Mouse (Mus musculus) forebrain, postnatal 0 days (tissue): Measurements from ENCODE around the gene Ms4a18. TPM values are rescaled to one million over a fixed set of nuclear protein-coding genes. Genes with fewer than 3 reads are reported as not detected.

Source experiments
- ATAC-seq: fragments of 200-750 bp; cut with Nextera tagmentation; 2 replicates; pipeline ENCODE4 v1.8.0; 2017; ENCODE audit warnings: mild to moderate bottlenecking, moderate library complexity
- DNase-seq: peaks from one replicate; pipeline ENCODE4 v3.0.0-alpha.2; 2015
- H3K27ac ChIP-seq: fragments of 300-500 bp; sonication (generic); 2 replicates; pipeline ENCODE4 v1.5.1; 2014; ENCODE audit warnings: low read depth, mild to moderate bottlenecking, antibody characterized with exemption, low read length, moderate library complexity, mixed read lengths
- H3K27me3 ChIP-seq: fragments of 300-500 bp; sonication (generic); 2 replicates; pipeline ENCODE4 v1.6.1; 2014; ENCODE audit warnings: mild to moderate bottlenecking, low read length, mixed read lengths; ENCODE audit not compliant: insufficient read depth
- H3K36me3 ChIP-seq: fragments of 300-500 bp; sonication (generic); 2 replicates; pipeline ENCODE4 v1.6.1; 2014; ENCODE audit warnings: mild to moderate bottlenecking, moderate library complexity; ENCODE audit not compliant: insufficient read depth
- H3K4me1 ChIP-seq: fragments of 300-500 bp; sonication (generic); 2 replicates; pipeline ENCODE4 v1.6.1; 2014; ENCODE audit warnings: antibody characterized with exemption; ENCODE audit not compliant: insufficient read depth
- H3K4me2 ChIP-seq: fragments of 300-500 bp; sonication (generic); 2 replicates; pipeline ENCODE4 v1.6.1; 2014; ENCODE audit warnings: low read depth, mild to moderate bottlenecking, moderate library complexity
- H3K4me3 ChIP-seq: fragments of 300-500 bp; sonication (generic); 2 replicates; pipeline ENCODE4 v1.5.1; 2014; ENCODE audit warnings: low read depth, low read length, mixed read lengths
- H3K9ac ChIP-seq: fragments of 300-500 bp; sonication (generic); 2 replicates; pipeline ENCODE4 v1.6.1; 2014; ENCODE audit warnings: mild to moderate bottlenecking
- H3K9me3 ChIP-seq: fragments of 300-500 bp; sonication (generic); 2 replicates; pipeline ENCODE4 v1.6.1; 2016; ENCODE audit warnings: low read length
- CTCF ChIP-seq: sonication (generic); IDR thresholded peaks from 2 replicates; pipeline ENCODE4 v1.5.1; 2016; ENCODE audit warnings: antibody characterized with exemption, control low read depth, low read depth
- WGBS: fragments of 180-500 bp; shearing (Covaris S2); extraction: QIAGEN DNeasy Blood & Tissue Kit; methylation state at CpG from one replicate; pipeline ENCODE4 v1.1.7; 2014; 5-methylcytosine and 5-hydroxymethylcytosine counted together
- polyA plus RNA-seq: library from polyadenylated mRNA; unstranded; fragments of >200 nt; fragmentation: Nextera tagmentation; extraction: Ambion mirVana; gene quantifications from 2 replicates; pipeline ENCODE4 v1.2.1, GENCODE M21; 2015
- total RNA-seq: library from RNA; depleted of rRNA; stranded (reverse); fragments of >200 nt; gene quantifications from 2 replicates; pipeline ENCODE4 v1.2.3, GENCODE M21; 2014

The Ms4a18 gene
- total and polyA plus RNA-seq, 2 experiments from 2014 or later = not detected

DNA sequence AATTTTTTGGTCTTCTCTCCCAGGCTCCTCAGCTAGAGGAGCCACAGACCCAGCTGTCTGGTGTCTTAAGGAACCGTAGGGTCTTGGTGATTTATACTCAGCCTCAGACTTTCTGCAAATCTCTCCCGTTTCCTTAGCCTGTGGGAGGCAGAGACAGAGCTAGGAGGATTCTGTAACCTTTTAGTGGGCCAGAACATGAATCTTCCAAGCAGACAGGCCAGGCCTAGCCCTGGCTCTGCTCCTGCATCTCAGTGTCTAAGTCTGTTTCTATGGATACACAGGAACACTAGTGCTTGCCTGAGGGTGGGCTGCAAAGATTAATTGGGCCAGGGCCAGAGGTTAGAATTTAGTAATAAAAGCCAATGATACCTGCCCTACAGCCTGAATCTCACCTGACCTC, 44.6 kb downstream of the Ms4a18 start:
- no peak for TF ChIP-seq CTCF
- Histone ChIP-seq H3K9ac (no peak overlapping the region), H3K4me3 (no peak overlapping the region), H3K36me3 (no peaks in the 10 kb centered on the region), H3K27ac (no peak overlapping the region), H3K4me1 (no peaks in the 10 kb centered on the region), H3K4me2 (no peak overlapping the region), H3K27me3 (no peaks in the 10 kb centered on the region), H3K9me3 (no peaks in the 10 kb centered on the region)
- ATAC-seq (no peak), DNase-seq (no peak)
- WGBS = 62% methylated on average over 2 of the region's 2 CpGs

DNA sequence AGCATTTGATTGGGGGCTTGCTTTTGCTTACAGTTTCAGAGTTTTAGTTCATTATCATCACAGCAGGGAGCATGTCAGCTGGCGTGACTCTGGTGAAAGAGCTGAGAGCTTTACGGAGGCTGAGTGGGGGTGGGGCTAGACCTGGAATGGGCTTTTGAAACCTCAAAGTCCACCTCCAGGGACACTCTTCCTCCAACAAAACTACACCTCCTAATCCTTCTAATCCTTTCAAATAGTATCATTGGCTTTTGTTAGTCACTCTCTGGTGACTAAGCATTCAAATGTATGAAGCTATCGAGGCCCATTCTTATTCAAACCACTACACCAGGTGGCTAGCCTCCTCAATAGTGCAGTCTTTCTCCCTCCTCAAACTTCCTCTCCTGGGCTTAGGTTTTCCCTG, 45.2 kb downstream of the Ms4a18 start:
- no peak overlapping the region for H3K9ac ChIP-seq
- no peaks in the 10 kb centered on the region for H3K9me3 ChIP-seq
- no peak overlapping the region for H3K4me3 ChIP-seq
- no peak for TF ChIP-seq CTCF
- H3K27ac ChIP-seq = no peak overlapping the region
- DNase-seq (no peak), ATAC-seq (no peak)
- no peaks in the 10 kb centered on the region for H3K36me3 ChIP-seq
- WGBS = 25% methylated on average over 3 of the region's 3 CpGs
- H3K4me2 ChIP-seq = no peak overlapping the region
- no peaks in the 10 kb centered on the region for H3K27me3 ChIP-seq
- no peaks in the 10 kb centered on the region for H3K4me1 ChIP-seq

- Histone ChIP-seq H3K9me3 (no peaks in the 10 kb centered on the region), H3K27ac (no peak overlapping the region), H3K9ac (no peak overlapping the region), H3K4me1 (no peaks in the 10 kb centered on the region), H3K36me3 (no peaks in the 10 kb centered on the region), H3K4me3 (no peak overlapping the region), H3K4me2 (no peak overlapping the region), H3K27me3 (no peaks in the 10 kb centered on the region)
- 82% methylated on average over 3 of the region's 3 CpGs for WGBS
- ATAC-seq (no peak), DNase-seq (no peak)
- no peak for TF ChIP-seq CTCF
Measured at GRCm38 (mm10) chr19:10970457-10970856, 47.4 kb downstream of the Ms4a18 start.

DNA sequence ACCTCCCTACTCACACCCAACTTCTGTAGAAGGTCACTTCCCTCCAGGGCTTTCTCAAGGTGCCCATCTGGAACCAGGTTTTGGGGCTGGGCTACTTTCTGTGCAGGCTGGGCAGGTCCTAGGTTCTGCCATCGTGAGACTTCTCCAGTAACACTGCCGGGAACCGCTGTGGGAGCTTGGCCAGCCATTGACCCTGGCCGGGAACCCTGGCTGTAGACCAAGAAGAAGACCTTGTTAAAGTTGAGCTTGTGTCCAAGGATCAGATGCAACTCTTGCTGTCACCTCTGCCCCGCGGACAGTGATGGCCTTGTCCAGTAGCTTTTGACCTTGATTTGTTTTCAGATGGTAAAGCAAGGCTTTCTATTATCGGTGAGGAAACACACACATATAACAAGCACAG, 49.3 kb downstream of the Ms4a18 start:
- no peak overlapping the region for H3K9ac ChIP-seq
- no peak overlapping the region for H3K4me3 ChIP-seq
- no peak overlapping the region for H3K27ac ChIP-seq
- H3K36me3 ChIP-seq = no peaks in the 10 kb centered on the region
- no peak for ATAC-seq
- 93% methylated on average over 7 of the region's 7 CpGs for WGBS
- no peak overlapping the region for H3K4me2 ChIP-seq
- H3K9me3 ChIP-seq = no peaks in the 10 kb centered on the region
- no peak for TF ChIP-seq CTCF
- no peaks in the 10 kb centered on the region for H3K27me3 ChIP-seq
- H3K4me1 ChIP-seq = no peaks in the 10 kb centered on the region
- DNase-seq = no peak

- Histone ChIP-seq H3K27me3 (no peaks in the 10 kb centered on the region), H3K36me3 (no peaks in the 10 kb centered on the region), H3K9ac (no peak overlapping the region), H3K4me1 (no peaks in the 10 kb centered on the region), H3K4me2 (no peak overlapping the region), H3K27ac (no peak overlapping the region), H3K4me3 (no peak overlapping the region), H3K9me3 (no peaks in the 10 kb centered on the region)
- DNase-seq = no peak
- WGBS = 91% methylated on average over 7 of the region's 7 CpGs
- TF ChIP-seq CTCF = no peak
- no peak for ATAC-seq
Measured at GRCm38 (mm10) chr19:10965721-10966120, 52.1 kb downstream of the Ms4a18 start.

DNA sequence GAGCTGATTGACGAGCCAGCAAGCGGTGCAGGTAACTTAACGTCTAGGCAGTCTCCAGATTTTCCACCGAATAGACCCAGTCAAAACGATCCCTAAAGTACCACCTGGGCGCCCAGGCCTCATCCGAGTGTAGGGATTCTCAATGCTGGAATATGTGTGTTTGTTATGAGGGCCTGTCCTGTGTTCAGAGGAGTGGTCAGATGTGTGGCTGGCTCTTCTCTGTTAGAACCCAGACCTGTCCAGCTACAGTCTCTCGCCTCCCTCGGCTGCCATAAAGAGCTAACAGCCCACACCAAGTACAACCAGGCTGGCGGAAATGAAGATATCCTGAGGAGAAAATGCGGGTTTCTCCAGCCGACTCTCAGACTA, 57.9 kb downstream of the Ms4a18 start:
- ATAC-seq = no peak; the same call in 1 of the 2 replicates
- Histone ChIP-seq H3K4me1 (no peaks in the 10 kb centered on the region), H3K27ac (no peak overlapping the region), H3K9me3 (no peaks in the 10 kb centered on the region), H3K27me3 (no peaks in the 10 kb centered on the region), H3K9ac (peak overlapping the region; percentile 10; the same call in 1 of the 2 replicates), H3K4me3 (no peak overlapping the region), H3K36me3 (no peaks in the 10 kb centered on the region), H3K4me2 (no peak overlapping the region)
- TF ChIP-seq CTCF = no peak
- DNase-seq = no peak
- WGBS = 50% methylated on average over 12 of the region's 12 CpGs

DNA sequence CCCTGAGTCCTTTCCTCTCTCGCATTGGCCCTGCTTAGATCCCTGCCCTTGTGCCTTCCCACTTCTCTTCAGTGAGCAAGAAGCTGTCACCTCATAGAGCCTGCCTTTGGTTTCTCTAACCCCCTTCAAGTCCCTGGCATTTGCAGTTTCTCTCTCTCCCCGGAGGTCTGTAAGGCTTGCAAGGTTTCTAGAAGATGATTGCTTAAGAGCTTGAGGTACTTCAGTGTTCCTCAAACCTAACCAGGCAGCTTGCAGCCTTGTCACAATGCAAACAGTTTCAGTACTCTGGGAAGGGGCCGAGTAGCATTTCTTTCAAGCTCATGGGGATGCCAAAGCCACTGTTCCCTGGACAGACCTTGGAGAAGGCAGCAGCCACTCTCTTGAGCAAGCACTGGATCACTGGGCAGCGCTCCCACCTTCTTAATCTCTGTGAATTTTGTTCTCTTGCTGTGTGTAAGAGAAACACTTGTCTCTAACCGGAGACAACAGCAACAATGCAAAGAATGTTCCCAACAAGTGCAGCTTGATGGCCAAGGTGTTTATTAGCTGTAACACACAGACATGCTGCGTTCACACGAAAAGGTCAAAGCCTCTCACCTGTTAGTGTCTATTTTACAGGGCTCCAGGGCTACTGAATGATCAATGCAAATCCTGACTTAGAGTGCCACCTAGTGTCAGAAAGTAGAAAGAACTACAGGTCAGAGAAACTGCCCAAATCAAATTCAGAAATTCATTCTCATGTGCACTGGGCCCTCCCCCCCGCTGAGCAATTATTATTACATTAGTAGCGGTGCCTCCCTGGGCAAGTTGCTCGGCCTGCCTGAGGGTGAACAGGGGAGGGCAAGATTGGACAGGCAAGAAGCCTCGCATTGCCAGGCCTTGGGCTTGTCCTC, 58.5 kb downstream of the Ms4a18 start:
- WGBS = 35% methylated on average over 11 of the region's 11 CpGs
- peak overlapping the region; percentile 10; the same call in 1 of the 2 replicates for H3K9ac ChIP-seq
- H3K27ac ChIP-seq = no peak overlapping the region
- H3K27me3 ChIP-seq = no peaks in the 10 kb centered on the region
- DNase-seq (peak; percentile 84), ATAC-seq (peak; percentile 81)
- peak; percentile 87 for TF ChIP-seq CTCF
- no peak overlapping the region for H3K4me3 ChIP-seq
- H3K9me3 ChIP-seq = no peaks in the 10 kb centered on the region
- no peaks in the 10 kb centered on the region for H3K36me3 ChIP-seq
- H3K4me1 ChIP-seq = no peaks in the 10 kb centered on the region
- H3K4me2 ChIP-seq = no peak overlapping the region
